Mouse (Mus musculus) cerebellum, adult (tissue): Measurements from ENCODE around the gene Nos2.

Experiments used
- ATAC-seq: cut with Nextera tagmentation; 2 replicates; pipeline ENCODE4 v1.9.2; 2017; ENCODE audit warnings: mild to moderate bottlenecking, moderate library complexity, mixed read lengths; ENCODE audit not compliant: insufficient number of reproducible peaks, low FRiP score, low TSS enrichment

Gene Nos2

DNA sequence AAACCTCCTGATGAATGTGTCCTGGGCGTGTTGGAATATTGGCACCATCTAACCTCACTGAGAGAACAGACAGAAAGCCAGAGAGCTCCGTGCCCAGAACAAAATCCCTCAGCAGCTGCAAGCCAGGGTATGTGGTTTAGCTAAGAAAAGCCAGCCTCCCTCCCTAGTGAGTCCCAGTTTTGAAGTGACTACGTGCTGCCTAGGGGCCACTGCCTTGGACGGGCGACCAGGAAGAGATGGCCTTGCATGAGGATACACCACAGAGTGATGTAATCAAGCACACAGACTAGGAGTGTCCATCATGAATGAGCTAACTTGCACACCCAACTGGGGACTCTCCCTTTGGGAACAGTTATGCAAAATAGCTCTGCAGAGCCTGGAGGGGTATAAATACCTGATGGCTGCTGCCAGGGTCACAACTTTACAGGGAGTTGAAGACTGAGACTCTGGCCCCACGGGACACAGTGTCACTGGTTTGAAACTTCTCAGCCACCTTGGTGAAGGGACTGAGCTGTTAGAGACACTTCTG, at the start of gene Nos2:
TSS of gene Nos2 (plus strand) at position 377 of the 529 bp plus-strand sequence.
- no peak for ATAC-seq

DNA sequence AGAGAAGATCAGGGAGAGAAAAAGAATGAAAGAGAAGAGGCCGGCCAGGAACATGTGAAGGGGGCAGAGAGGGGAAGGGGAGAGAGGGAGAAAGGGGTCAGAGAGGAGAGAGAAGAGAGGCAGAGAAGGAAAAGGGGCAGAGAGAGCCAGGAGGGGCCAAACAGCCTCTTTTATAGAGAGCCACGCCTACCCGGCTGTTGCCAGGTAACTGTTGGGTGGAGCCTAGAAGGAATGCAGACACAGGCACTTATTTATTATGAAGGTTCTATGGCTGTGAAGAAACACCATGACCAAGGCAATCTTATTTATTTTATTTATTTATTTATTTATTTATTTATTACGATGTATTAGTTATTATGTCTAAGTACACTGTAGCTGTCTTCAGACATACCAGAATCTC, 49.7 kb upstream of the Nos2 start:
- no peak for ATAC-seq

DNA sequence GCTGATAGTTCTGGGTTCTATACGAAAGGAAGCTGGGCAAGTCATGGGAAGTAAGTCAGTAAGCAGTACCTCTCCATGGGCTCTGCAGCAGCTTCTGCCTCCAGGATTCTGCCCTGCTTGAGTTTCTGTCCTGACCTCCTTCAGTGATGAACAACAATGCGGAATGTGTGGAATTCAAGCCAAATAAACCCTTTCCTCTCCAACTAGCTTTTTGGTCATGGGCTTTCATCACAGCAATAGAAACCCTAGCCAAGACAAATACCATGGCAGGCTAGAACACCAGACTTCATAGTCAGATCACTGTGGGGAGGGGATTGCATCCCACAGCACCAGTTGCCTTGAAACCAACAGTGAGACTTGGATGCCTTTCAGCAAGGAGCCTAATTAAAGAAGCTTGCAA, 47.8 kb upstream of the Nos2 start:
- ATAC-seq: no peak

DNA sequence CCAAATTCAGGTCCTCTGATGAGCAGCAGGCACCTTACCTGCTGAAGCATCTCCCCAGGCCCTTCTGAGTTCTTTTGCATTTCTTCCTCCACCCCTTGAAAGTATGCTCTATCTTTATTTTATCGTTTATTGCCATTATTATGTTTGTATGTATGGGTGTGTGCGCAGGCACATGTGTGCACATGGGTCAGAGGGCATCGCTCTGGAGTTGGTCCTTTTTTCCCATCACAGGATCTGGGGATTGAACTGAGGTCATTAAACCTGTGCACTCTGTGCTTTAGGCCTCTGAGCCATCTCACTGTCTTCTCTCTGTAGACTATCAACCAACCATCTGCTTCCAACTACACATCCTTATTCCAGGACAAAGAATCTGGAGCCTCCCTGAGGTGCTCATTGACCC, 40.9 kb upstream of the Nos2 start:
- no peak for ATAC-seq

DNA sequence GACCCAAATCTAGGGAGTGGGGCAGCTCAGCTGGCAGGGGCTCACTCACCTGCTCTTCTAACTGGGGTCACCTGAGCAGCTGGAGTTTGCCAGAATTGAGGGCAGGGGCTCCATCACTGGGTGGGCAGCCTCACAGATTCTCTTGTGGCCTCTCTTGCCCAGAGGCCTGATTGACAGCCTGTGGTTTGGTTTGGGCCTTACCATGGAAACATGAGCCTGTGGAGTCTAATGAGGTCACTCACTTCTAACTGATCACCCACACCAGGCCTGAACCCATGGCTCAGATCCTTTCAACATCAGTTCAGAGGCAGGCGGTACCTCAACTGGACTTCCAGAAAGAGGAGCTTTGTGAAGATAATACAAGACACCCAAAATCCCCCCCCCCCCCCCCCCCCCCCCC, 33.9 kb upstream of the Nos2 start:
- no peak for ATAC-seq

- peak; percentile 81 for ATAC-seq
These were observed 33.2 kb upstream of the Nos2 start for GRCm38 (mm10) chr11:78887102-78887971.

DNA sequence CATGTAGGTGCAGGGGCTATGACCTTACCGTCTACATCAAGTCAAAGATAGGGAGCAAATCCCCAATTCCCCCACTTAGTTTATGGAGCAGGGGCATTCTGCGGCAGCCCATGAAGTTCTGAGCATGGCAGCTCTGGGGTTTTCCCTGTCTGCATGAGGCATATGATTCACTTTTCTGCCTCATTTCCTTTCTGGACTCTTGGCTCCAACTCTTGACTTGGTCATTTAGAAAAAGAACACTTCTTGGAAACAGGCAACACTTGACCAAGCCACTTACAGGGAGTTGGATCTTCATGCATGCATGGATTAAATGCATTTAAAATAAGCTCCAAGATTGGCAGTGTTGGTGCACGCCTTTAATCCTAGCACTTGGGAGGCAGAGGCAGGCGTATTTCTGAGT, 31.4 kb upstream of the Nos2 start:
- ATAC-seq: no peak

- ATAC-seq: no peak
These were observed 24.0 kb upstream of the Nos2 start for GRCm38 (mm10) chr11:78896357-78897123.

DNA sequence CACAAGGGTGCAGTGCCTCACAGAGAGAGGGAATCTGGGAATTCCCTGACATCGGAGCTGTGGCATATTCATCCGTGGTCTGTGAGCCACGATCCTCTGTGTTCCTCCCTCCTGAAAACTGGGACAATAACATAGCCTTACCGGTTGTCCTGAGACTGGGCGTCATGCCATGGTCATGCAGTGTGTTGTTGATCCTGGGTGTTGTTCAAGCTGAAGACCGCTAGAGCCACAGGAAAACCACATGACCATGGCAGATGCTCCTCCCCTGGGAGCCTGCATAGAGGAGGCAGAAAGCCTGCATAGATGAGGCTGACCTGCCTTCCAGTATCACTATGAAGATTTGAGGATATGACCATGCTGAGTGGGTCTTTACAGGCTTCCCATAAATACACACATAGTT, 5.1 kb upstream of the Nos2 start:
- peak; percentile 49; the same call in 1 of the 2 replicates for ATAC-seq

DNA sequence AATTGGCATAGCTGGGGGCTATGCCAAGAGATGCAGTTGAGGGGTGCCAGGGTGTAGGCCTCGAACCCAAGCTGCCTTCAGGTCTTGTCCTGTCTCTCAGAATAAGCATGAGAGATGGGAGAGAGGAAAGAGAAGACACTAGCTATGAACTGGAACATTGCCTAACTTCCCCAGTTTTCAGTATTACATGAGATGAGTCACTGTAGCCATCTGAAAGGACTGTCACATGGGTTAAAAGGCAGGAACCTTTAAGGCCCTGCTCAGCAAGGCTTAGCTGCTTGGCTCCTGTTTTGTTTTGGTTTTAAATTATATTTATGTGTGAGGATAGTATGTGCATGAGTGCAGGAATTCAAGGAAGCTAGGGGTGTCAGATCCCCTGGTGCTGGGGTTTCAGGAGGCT, 4.2 kb upstream of the Nos2 start:
- ATAC-seq: no peak

GRCm38 (mm10) chr11:78919745-78920144, 842 bp upstream of the Nos2 start:
- no peak for ATAC-seq

DNA sequence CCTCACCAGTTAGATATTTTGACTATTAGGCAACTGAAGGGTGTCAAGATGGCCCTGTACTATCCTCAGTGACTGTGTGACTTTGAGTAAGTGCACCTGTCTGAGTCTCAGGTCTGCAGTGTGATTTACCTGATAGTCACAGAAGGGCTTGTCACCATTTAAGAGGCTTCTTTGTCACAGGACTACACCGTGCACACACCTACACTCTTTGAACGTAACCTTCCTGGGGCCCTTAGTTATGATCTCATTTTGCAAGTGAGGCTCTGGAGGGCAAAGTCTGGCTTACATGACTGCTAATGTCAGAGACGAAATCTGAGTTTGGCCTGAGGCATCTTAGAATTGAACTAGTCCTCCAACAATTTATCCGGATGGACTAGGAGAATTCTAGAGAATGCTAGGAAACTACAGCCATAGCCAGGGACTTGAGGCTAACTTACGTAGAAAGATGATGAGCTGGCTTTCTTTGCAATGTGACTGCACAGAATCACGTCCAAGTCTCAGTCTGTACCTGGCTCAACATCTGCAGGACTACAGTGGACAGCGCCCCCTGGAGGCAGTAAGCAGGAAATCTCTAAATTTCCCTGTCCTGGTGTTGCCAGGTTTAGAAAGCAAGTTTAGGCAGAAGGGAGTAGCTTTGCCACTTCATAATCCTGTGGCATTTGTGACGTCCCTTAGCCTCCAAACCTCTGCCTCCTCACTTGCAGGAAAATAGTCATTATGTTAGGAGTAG, 2.3 kb downstream of the Nos2 start:
- no peak for ATAC-seq

GRCm38 (mm10) chr11:78924111-78924510, 3.5 kb downstream of the Nos2 start:
- ATAC-seq: no peak

DNA sequence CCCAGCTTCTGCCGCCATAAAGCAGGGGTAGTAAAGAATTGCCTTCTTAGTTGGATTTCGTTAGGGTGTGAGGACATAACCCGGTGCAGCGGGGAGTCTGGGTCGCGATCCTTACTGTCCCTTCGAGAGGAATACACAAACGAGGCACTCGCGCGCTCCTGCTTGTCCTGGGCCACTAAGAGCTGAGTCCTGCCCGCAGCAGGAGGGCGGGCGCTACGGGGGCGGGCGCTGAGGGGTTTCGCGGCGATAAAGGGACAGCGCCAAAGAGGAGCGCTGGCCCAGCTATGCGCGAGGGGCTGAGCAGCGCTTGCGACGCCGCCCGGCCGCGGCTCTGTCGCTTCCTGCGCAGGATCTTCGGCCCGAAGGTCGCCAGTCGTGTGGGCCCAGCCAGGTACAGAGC, 4.3 kb downstream of the Nos2 start:
- ATAC-seq: no peak

DNA sequence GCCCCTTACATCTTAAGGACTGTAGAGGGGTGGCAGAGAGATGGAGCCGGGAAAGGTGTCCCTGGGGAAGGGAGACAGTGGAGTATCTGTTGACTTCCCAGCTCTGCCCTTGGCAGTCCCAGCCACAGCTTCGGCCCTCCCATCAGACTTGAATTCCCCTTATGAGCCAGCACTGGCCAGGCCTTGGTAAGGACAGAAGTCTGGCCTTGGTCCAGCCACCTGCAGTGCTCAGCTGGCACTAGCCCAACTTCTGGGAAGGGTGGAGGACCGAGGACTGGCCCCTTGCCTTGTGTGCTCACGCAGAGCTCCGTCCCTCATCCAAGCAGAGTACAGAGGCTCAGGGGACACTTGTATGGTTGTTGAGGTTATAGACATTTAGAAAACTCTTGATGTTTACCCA, 8.8 kb downstream of the Nos2 start:
- peak; percentile 58; the same call in 1 of the 2 replicates for ATAC-seq

- no peak for ATAC-seq
These were observed 13.7 kb downstream of the Nos2 start for GRCm38 (mm10) chr11:78934307-78934706.

DNA sequence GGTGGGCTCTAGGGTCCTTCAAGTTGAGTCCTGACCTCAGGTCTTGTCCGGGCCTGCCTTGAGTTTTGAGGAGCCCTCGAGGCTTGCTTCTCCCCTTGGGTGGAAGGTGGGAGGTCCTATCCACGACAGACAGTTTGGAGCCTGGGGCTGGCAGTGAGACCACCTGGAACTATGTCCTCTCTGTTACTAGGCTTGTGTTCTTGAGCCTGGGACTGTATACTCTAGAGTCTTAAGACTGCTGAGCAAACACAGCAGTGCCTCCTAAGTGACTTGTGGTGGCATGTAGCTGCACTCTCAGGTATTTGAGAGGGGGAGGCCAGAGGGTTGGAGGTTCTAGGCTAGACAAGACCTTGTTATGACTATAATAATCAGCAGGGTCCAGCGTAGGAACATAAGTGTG, 14.1 kb downstream of the Nos2 start:
- no peak for ATAC-seq

DNA sequence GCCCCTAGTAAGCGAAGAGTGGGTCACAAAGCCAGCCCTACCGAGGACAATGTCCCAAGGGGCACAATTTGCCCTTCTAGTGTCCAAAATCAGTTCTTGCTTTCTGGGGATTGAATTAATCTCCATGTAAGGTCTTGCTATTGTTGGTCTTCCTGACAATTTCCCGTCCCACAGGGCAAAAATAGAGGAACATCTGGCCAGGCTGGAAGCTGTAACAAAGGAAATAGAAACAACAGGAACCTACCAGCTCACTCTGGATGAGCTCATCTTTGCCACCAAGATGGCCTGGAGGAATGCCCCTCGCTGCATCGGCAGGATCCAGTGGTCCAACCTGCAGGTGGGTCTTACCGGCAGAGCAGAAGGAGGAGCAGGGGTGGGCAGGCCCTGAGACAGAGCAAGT, 14.6 kb downstream of the Nos2 start:
- ATAC-seq: no peak

DNA sequence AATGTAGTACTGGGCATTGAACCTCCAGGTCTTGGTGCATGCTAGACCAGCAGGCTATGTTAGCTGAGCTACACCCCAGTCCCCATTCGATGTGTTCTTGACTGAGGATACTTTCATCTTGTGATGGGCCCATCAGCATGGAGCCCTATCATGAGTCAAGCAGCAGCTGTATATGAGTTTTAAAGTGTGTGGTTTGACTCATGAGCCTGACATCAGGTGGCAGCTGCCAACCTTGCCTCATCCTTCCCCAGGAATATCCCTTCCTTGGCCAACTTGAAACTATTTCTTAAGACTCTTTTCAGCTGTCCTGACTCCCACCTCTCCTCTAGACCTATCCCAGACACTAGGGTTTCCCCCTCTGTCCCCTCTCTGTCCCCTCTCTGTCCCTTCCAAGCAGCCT, 22.5 kb downstream of the Nos2 start:
- ATAC-seq: no peak

- ATAC-seq: no peak
These were observed 29.8 kb downstream of the Nos2 start for GRCm38 (mm10) chr11:78950365-78950764.

DNA sequence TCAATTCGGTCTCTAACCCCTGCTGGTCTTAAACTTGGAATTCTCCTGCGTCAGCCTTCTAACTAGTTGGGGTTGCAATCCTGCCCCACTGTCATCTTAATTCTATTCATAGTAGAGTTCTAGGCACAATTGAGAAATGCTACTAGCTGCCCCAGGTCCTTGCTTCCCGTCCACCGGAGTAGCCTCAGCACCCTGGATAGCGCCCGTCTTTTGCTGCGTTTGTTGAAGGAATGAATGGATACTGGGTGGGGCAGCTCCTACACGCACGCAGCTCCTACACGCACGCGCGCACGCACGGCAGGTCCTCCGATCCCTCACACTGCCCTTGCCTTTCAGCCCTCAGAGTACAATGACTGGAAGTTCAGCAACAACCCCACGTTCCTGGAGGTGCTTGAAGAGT, 31.9 kb downstream of the Nos2 start:
- ATAC-seq: no peak
